Mouse (Mus musculus) naive thymus-derived CD4-positive, alpha-beta T cell, adult 2 months (primary cell): Measurements from ENCODE around the gene Immt.
"Not testable (repeated sequence)": the region's sequence is repeated elsewhere in the genome, so short reads cannot be mapped to it uniquely, and the experiment has no call there.

Experiments
- DNase-seq: peaks from one replicate; pipeline ENCODE4 v3.0.0-alpha.2; 2011; ENCODE audit warnings: low read depth

The Immt gene

GRCm38 (mm10) chr6:71846906-71847305 lies 15.8 kb downstream of the Immt start:
- not testable (repeated sequence) for DNase-seq

GRCm38 (mm10) chr6:71867751-71868150 lies 36.6 kb downstream of the Immt start:
- DNase-seq: no peak

GRCm38 (mm10) chr6:71868809-71869208 lies 37.7 kb downstream of the Immt start:
- DNase-seq: peak; percentile 60

- peak; percentile 44 for DNase-seq
Observed at GRCm38 (mm10) chr6:71871396-71871795, 40.3 kb downstream of the Immt start.

- peak; percentile 21 for DNase-seq
Observed at GRCm38 (mm10) chr6:71877965-71878760, 47.0 kb downstream of the Immt start.

GRCm38 (mm10) chr6:71893263-71893662 lies 62.1 kb downstream of the Immt start:
- no peak for DNase-seq

GRCm38 (mm10) chr6:71907702-71908235 lies 76.6 kb downstream of the Immt start:
- DNase-seq: no peak

- DNase-seq: peak; percentile 97
Observed at GRCm38 (mm10) chr6:71908481-71909381, 77.6 kb downstream of the Immt start, which contains the start of the genes Ptcd3 and Polr1a. Ptcd3 (minus strand) TSS chr6:71908750. Polr1a (plus strand) TSS chr6:71909053.

GRCm38 (mm10) chr6:71909384-71909783 lies 78.3 kb downstream of the Immt start:
- no peak for DNase-seq

- DNase-seq: peak; percentile 55
Observed at GRCm38 (mm10) chr6:71909840-71910239, 78.7 kb downstream of the Immt start.

GRCm38 (mm10) chr6:71911686-71912450 lies 80.7 kb downstream of the Immt start:
- DNase-seq: no peak

GRCm38 (mm10) chr6:71920752-71921151 lies 89.6 kb downstream of the Immt start:
- DNase-seq: peak; percentile 82

- DNase-seq: peak; percentile 41
Observed at GRCm38 (mm10) chr6:71925233-71925632, 94.1 kb downstream of the Immt start.
